Mouse (Mus musculus) thymus, postnatal 0 days (tissue): ENCODE data around the gene Wdr4. TPM values are rescaled to one million over a fixed set of nuclear protein-coding genes. Genes with fewer than 3 reads are reported as not detected.

Experiments used
- DNase-seq: peaks from one replicate; pipeline ENCODE4 v3.0.0-alpha.2; 2015; ENCODE audit warnings: low spot score
- microRNA-seq: library from miRNA; unstranded; fragments of <30 nt; microRNA quantifications from one replicate; pipeline ENCODE4, GENCODE M21; 2016; ENCODE audit warnings: borderline number of aligned reads
- polyA plus RNA-seq: library from polyadenylated mRNA; unstranded; fragments of >200 nt; fragmentation: Nextera tagmentation; extraction: Ambion mirVana; gene quantifications from 2 replicates; pipeline ENCODE4 v1.2.1, GENCODE M21; 2015

The Wdr4 gene
- polyA plus RNA-seq, 1 experiment from 2014 or later: 24.7 TPM

- no peak for DNase-seq
These were observed 71.3 kb downstream of the Wdr4 start for GRCm38 (mm10) chr17:31448519-31448918.

- DNase-seq: no peak
These were observed 72.0 kb downstream of the Wdr4 start for GRCm38 (mm10) chr17:31447766-31448165.

- DNase-seq: no peak
These were observed 74.6 kb downstream of the Wdr4 start for GRCm38 (mm10) chr17:31445061-31445731.

Small RNA genes lying within 50 kb of the gene (microRNA-seq; reads per million reads assigned to microRNA genes)
- not detected for gene Gm24970

Other genes starting within 250 kb of the Wdr4 start
- gene Rsph1, start 242.6 kb downstream of the Wdr4 start, polyA plus RNA-seq: 0.90 and 1.2 TPM in 2 replicates
- 12.8 and 14.1 TPM in 2 replicates for gene Slc37a1, start 233.2 kb downstream of the Wdr4 start, polyA plus RNA-seq
- gene Pde9a, start 133.8 kb downstream of the Wdr4 start, polyA plus RNA-seq: 1.4 and 1.6 TPM in 2 replicates
- 425 and 444 TPM in 2 replicates for gene Ndufv3, start 135 bp upstream of the Wdr4 start, polyA plus RNA-seq
- 30.6 and 31.9 TPM in 2 replicates for gene Pknox1, start 44.8 kb upstream of the Wdr4 start, polyA plus RNA-seq
- gene Cbs, start 117.3 kb upstream of the Wdr4 start, polyA plus RNA-seq: 0.71 and 0.88 TPM in 2 replicates
- 361 and 388 TPM in 2 replicates for gene U2af1, start 138.9 kb upstream of the Wdr4 start, polyA plus RNA-seq
- 2.3 and 2.8 TPM in 2 replicates for gene Cryaa, start 157.8 kb upstream of the Wdr4 start, polyA plus RNA-seq